Mouse (Mus musculus) C2C12 (cell line): ENCODE data around the gene Celf1.

Experiments used
- CTCF ChIP-seq: IDR thresholded peaks from one replicate; pipeline ENCODE4 v1.5.1; 2011; ENCODE audit not compliant: control insufficient read depth, insufficient read depth, insufficient read length
- MAX ChIP-seq: IDR thresholded peaks from one replicate; pipeline ENCODE4 v1.6.1; 2011; ENCODE audit warnings: mild to moderate bottlenecking, control low read depth
- MYOD1 ChIP-seq: IDR thresholded peaks from one replicate; pipeline ENCODE4 v1.6.1; 2011; ENCODE audit warnings: low read depth; ENCODE audit not compliant: control insufficient read depth, insufficient read length
- MYOG ChIP-seq: IDR thresholded peaks from one replicate; pipeline ENCODE4 v1.6.1; 2011; ENCODE audit not compliant: control insufficient read depth, insufficient read length; ENCODE audit errors: extremely low read depth
- USF1 ChIP-seq: IDR thresholded peaks from one replicate; pipeline ENCODE4 v1.6.1; 2011; ENCODE audit warnings: low read depth, mild to moderate bottlenecking, control low read depth, moderate library complexity

DNA sequence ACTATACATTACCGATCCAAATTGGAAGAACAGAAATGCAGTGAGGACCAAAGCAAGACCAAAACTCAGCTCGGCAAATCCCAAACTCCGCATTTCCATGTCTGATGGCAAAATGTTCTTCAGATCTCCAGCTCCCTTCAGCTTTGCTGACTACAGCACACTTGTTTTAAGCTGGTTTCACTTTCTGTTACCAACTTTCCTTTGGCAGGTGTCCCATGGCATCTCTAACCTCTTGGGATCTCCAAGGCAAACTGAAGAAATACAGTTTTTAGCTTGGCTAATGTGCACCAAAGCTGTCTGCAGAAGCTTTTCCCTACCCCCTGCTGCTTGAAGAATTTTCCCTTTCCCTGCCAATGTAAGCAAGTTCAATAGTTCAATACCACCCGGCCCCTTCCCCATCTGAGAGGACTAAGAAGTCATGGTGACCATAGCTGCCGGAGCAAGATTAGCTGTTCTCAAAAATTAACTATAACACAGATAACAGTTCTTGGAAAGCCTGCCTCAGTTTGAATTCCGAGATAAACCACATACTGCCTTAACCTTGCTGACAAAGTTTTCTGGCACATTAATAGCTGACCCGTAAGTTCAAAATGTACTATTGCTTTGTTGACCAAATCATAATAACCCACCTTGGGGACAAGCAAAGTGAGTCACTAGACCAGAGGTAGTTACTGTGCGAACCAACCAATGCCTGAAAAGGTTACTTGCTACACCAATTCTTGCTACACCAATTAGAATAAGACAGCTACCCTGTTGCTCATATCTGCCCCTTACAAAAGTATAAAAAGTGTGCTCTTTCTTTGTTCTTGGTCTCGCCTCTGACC is 87.4 kb downstream of the Celf1 start:
- TF ChIP-seq CTCF, result no peak
- TF ChIP-seq MAX, result no peak
- TF ChIP-seq MYOG, result no peak
- TF ChIP-seq MYOD1, result no peak
- no peak for TF ChIP-seq USF1
